Mouse (Mus musculus) adrenal gland, postnatal 14 days (tissue): ENCODE measurements around the gene Prpf4. TPM values are rescaled to one million over a fixed set of nuclear protein-coding genes. Genes with fewer than 3 reads are reported as not detected.

ENCODE experiments used
- DNase-seq: peaks from one replicate; pipeline ENCODE4 v3.0.0; 2021; ENCODE audit warnings: mixed read lengths
- long read RNA-seq, 2 experiments: library from polyadenylated mRNA; stranded (forward); transcript quantifications; one replicate each; pipeline ENCODE4 v2.0.0; 2021
- total RNA-seq: library from RNA; stranded (reverse); gene quantifications from 2 replicates; pipeline ENCODE4 v1.2.3, GENCODE M21; 2021

Gene Prpf4
- 21.4 and 26.3 TPM in 2 replicates for total RNA-seq
- long read RNA-seq, experiment 1, full-length matches to known transcripts, result 52 of 63 reads
- long read RNA-seq, experiment 1, partial matches to known transcripts, result 2 of 63 reads
- long read RNA-seq, experiment 1, other reads (novel, unspliced or antisense), result 9 of 63 reads
- long read RNA-seq, experiment 2, full-length matches to known transcripts, result 31 of 40 reads
- long read RNA-seq, experiment 2, partial matches to known transcripts, result 0 of 40 reads
- long read RNA-seq, experiment 2, other reads (novel, unspliced or antisense), result 9 of 40 reads

- DNase-seq, result peak; percentile 97
Measured at GRCm38 (mm10) chr4:62408601-62409282, at the start of gene Prpf4, which contains the start of gene Cdc26. Gene Prpf4 (plus strand): TSS chr4:62408797. Gene Cdc26 (minus strand): TSS chr4:62408642.

- no peak for DNase-seq
Measured at GRCm38 (mm10) chr4:62359256-62359775, 49.3 kb upstream of the Prpf4 start.

- DNase-seq, result peak; percentile 97
Measured at GRCm38 (mm10) chr4:62360088-62360804, 48.4 kb upstream of the Prpf4 start, which contains the start of the genes Fkbp15 and Slc31a1. Gene Fkbp15 (minus strand): TSS chr4:62360548. Gene Slc31a1 (plus strand): TSS chr4:62360727.

- no peak for DNase-seq
Measured at GRCm38 (mm10) chr4:62360805-62361455, 47.7 kb upstream of the Prpf4 start.

- DNase-seq, result no peak
Measured at GRCm38 (mm10) chr4:62361571-62361970, 47.0 kb upstream of the Prpf4 start.

GRCm38 (mm10) chr4:62361997-62362396 lies 46.6 kb upstream of the Prpf4 start:
- DNase-seq, result no peak

- no peak for DNase-seq
Measured at GRCm38 (mm10) chr4:62362437-62362836, 46.2 kb upstream of the Prpf4 start.

GRCm38 (mm10) chr4:62364299-62364698 lies 44.3 kb upstream of the Prpf4 start:
- DNase-seq, result no peak

GRCm38 (mm10) chr4:62366291-62366690 lies 42.3 kb upstream of the Prpf4 start:
- DNase-seq, result no peak

- no peak for DNase-seq
Measured at GRCm38 (mm10) chr4:62367586-62367985, 41.0 kb upstream of the Prpf4 start.

- DNase-seq, result no peak
Measured at GRCm38 (mm10) chr4:62369091-62369490, 39.5 kb upstream of the Prpf4 start.

GRCm38 (mm10) chr4:62372410-62372809 lies 36.2 kb upstream of the Prpf4 start:
- DNase-seq, result no peak

GRCm38 (mm10) chr4:62372818-62373520 lies 35.6 kb upstream of the Prpf4 start:
- no peak for DNase-seq

- DNase-seq, result no peak
Measured at GRCm38 (mm10) chr4:62373668-62374067, 34.9 kb upstream of the Prpf4 start.

- DNase-seq, result no peak
Measured at GRCm38 (mm10) chr4:62374342-62374741, 34.3 kb upstream of the Prpf4 start.

GRCm38 (mm10) chr4:62376123-62376522 lies 32.5 kb upstream of the Prpf4 start:
- no peak for DNase-seq

GRCm38 (mm10) chr4:62379724-62380381 lies 28.7 kb upstream of the Prpf4 start:
- no peak for DNase-seq

- DNase-seq, result no peak
Measured at GRCm38 (mm10) chr4:62383207-62383606, 25.4 kb upstream of the Prpf4 start.

- no peak for DNase-seq
Measured at GRCm38 (mm10) chr4:62383752-62384151, 24.8 kb upstream of the Prpf4 start.

GRCm38 (mm10) chr4:62384159-62384558 lies 24.4 kb upstream of the Prpf4 start:
- no peak for DNase-seq

- no peak for DNase-seq
Measured at GRCm38 (mm10) chr4:62385439-62385838, 23.2 kb upstream of the Prpf4 start.
